Mouse (Mus musculus) brain, embryonic 14.5 days (tissue): ENCODE measurements around the gene Gramd4. TPM values are rescaled to one million over a fixed set of nuclear protein-coding genes. Genes with fewer than 3 reads are reported as not detected.

Experiments
- DNase-seq: peaks from one replicate; pipeline ENCODE4 v3.0.0-alpha.2; 2011; ENCODE audit warnings: low read depth
- CTCF ChIP-seq: fragments of 200-500 bp; IDR thresholded peaks from 2 replicates; pipeline ENCODE4 v1.5.1; 2012; ENCODE audit warnings: inconsistent platforms, mild to moderate bottlenecking, moderate library complexity, borderline replicate concordance; ENCODE audit not compliant: insufficient read depth, insufficient read length; ENCODE audit errors: extremely low read depth
- POLR2A ChIP-seq: fragments of 200-500 bp; IDR thresholded peaks from 2 replicates; pipeline ENCODE4 v1.6.1; 2012; ENCODE audit warnings: mild to moderate bottlenecking, inconsistent platforms, borderline replicate concordance; ENCODE audit not compliant: poor library complexity, insufficient read depth, insufficient read length, severe bottlenecking; ENCODE audit errors: extremely low read depth
- polyA plus RNA-seq: library from polyadenylated mRNA; depleted of rRNA; stranded (reverse); fragments of >200 nt; gene quantifications from 2 replicates; pipeline ENCODE4 v1.2.3, GENCODE M21; 2012

The Gramd4 gene
- polyA plus RNA-seq, 1 experiment: 64.7 TPM

GRCm38 (mm10) chr15:86079467-86079866 lies 22.0 kb downstream of the Gramd4 start:
- DNase-seq: no peak
- TF ChIP-seq CTCF (no peak), POLR2A (no peak)

GRCm38 (mm10) chr15:86079876-86080275 lies 22.4 kb downstream of the Gramd4 start:
- TF ChIP-seq POLR2A (no peak), CTCF (no peak)
- DNase-seq: no peak

GRCm38 (mm10) chr15:86080408-86080807 lies 22.9 kb downstream of the Gramd4 start:
- no peak for DNase-seq
- TF ChIP-seq POLR2A (no peak), CTCF (no peak)

- DNase-seq: no peak
- no peak for TF ChIP-seq POLR2A
- no peak for TF ChIP-seq CTCF
Observed at GRCm38 (mm10) chr15:86081654-86082053, 24.2 kb downstream of the Gramd4 start.

GRCm38 (mm10) chr15:86082551-86082961 lies 25.1 kb downstream of the Gramd4 start:
- no peak for TF ChIP-seq CTCF
- DNase-seq: no peak

GRCm38 (mm10) chr15:86083261-86083741 lies 25.8 kb downstream of the Gramd4 start:
- no peak for DNase-seq
- no peak for TF ChIP-seq POLR2A
- TF ChIP-seq CTCF: no peak

GRCm38 (mm10) chr15:86085301-86086225 lies 28.1 kb downstream of the Gramd4 start:
- DNase-seq: peak; percentile 90
- TF ChIP-seq CTCF: peak; percentile 59; the same call in 1 of the 2 replicates
- TF ChIP-seq POLR2A: no peak

- DNase-seq: peak; percentile 93
- TF ChIP-seq POLR2A (no peak), CTCF (no peak)
Observed at GRCm38 (mm10) chr15:86086291-86086706, 28.8 kb downstream of the Gramd4 start.

GRCm38 (mm10) chr15:86087591-86088149 lies 30.2 kb downstream of the Gramd4 start:
- peak; percentile 92 for DNase-seq
- TF ChIP-seq CTCF (no peak), POLR2A (no peak)

- TF ChIP-seq POLR2A (no peak), CTCF (no peak)
- peak; percentile 52 for DNase-seq
Observed at GRCm38 (mm10) chr15:86088266-86088790, 30.8 kb downstream of the Gramd4 start.

- TF ChIP-seq CTCF: no peak
- TF ChIP-seq POLR2A: no peak
- no peak for DNase-seq
Observed at GRCm38 (mm10) chr15:86089091-86089744, 31.7 kb downstream of the Gramd4 start.

- DNase-seq: peak; percentile 30
- no peak for TF ChIP-seq CTCF
- no peak for TF ChIP-seq POLR2A
Observed at GRCm38 (mm10) chr15:86089991-86090529, 32.6 kb downstream of the Gramd4 start.

GRCm38 (mm10) chr15:86090578-86090977 lies 33.1 kb downstream of the Gramd4 start:
- TF ChIP-seq CTCF: no peak
- no peak for TF ChIP-seq POLR2A
- DNase-seq: no peak
